Mouse (Mus musculus) liver, embryonic 16.5 days (tissue): ENCODE results near the gene Sox6. TPM values are rescaled to one million over a fixed set of nuclear protein-coding genes. Genes with fewer than 3 reads are reported as not detected.
"Not testable (repeated sequence)": the region's sequence is repeated elsewhere in the genome, so short reads cannot be mapped to it uniquely, and the experiment has no call there.

Source experiments
- ATAC-seq: fragments of 200-750 bp; cut with Nextera tagmentation; 2 replicates; pipeline ENCODE4 v1.8.0; 2017; ENCODE audit warnings: low read depth, mild to moderate bottlenecking, moderate number of reproducible peaks, moderate library complexity
- H3K27ac ChIP-seq: fragments of 300-500 bp; sonication (generic); 2 replicates; pipeline ENCODE4 v1.5.1; 2014; ENCODE audit warnings: mild to moderate bottlenecking, low read length
- H3K27me3 ChIP-seq: fragments of 300-500 bp; sonication (generic); 2 replicates; pipeline ENCODE4 v1.6.1; 2014; ENCODE audit warnings: low read depth, low read length, mixed read lengths; ENCODE audit not compliant: control insufficient read depth, insufficient read depth
- H3K36me3 ChIP-seq: fragments of 300-500 bp; sonication (generic); 2 replicates; pipeline ENCODE4 v1.6.1; 2014; ENCODE audit warnings: mild to moderate bottlenecking; ENCODE audit not compliant: control insufficient read depth, insufficient read depth
- H3K4me1 ChIP-seq: fragments of 300-500 bp; sonication (generic); 2 replicates; pipeline ENCODE4 v1.6.1; 2014; ENCODE audit warnings: low read depth, low read length, mixed read lengths; ENCODE audit not compliant: control insufficient read depth
- H3K4me2 ChIP-seq: fragments of 300-500 bp; sonication (generic); 2 replicates; pipeline ENCODE4 v1.6.1; 2014; ENCODE audit warnings: low read depth, low read length, mixed read lengths
- H3K4me3 ChIP-seq: fragments of 300-500 bp; sonication (generic); 2 replicates; pipeline ENCODE4 v1.5.1; 2014; ENCODE audit warnings: low read depth, mild to moderate bottlenecking, low read length
- H3K9ac ChIP-seq: fragments of 300-500 bp; sonication (generic); 2 replicates; pipeline ENCODE4 v1.6.1; 2014; ENCODE audit warnings: low read depth, low read length
- H3K9me3 ChIP-seq: fragments of 300-500 bp; sonication (generic); replicated peaks from 2 replicates; pipeline ENCODE4 v1.6.1; 2016; ENCODE audit warnings: low read length; ENCODE audit not compliant: control insufficient read depth
- WGBS: fragments of 180-500 bp; shearing (Covaris S2); extraction: QIAGEN DNeasy Blood & Tissue Kit; methylation state at CpG from one replicate; pipeline ENCODE4 v1.1.7; 2014; ENCODE audit not compliant: insufficient replicate concordance; 5-methylcytosine and 5-hydroxymethylcytosine counted together
- polyA plus RNA-seq: library from polyadenylated mRNA; unstranded; fragments of >200 nt; fragmentation: Nextera tagmentation; extraction: Ambion mirVana; gene quantifications from 2 replicates; pipeline ENCODE4 v1.2.1, GENCODE M21; 2015

The Sox6 gene
- polyA plus RNA-seq, 1 experiment from 2014 or later = 84.8 TPM

GRCm38 (mm10) chr7:115624451-115624850 is 414.1 kb downstream of the Sox6 start:
- no peak for ATAC-seq

DNA sequence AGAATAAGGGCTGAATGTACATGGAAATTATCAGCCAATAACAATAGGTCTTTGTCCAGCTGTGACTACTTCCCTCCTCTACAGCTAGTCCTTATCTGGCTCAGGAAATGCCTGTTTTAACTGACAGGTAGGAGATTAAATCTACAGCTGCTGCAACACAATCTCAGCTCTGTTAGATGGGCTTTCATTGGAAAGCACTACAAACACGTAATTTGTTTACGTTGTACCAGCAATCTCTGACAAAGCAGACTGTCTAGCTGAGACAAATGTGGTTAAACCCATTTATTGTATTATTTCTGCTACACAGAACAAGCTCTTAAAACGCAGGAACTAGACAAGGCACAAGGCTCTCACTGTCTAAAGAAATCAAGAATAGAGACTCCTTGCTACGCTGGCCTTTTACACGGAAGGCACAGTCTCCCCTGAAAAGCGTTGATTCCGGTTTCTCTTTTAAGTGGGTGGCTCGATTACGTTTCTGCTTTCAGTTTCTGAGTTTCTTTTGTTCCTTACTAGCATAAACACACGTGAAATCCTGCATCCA is 422.8 kb downstream of the Sox6 start:
- ATAC-seq = no peak
- WGBS = 9% methylated on average over 10 of the region's 10 CpGs
- no peaks in the 10 kb centered on the region for H3K36me3 ChIP-seq
- no peaks in the 10 kb centered on the region for H3K27me3 ChIP-seq
- no peaks in the 10 kb centered on the region for H3K9me3 ChIP-seq
- H3K4me3 ChIP-seq = no peak overlapping the region; the same call in 1 of the 2 replicates
- H3K9ac ChIP-seq = no peak overlapping the region
- H3K4me2 ChIP-seq = no peak overlapping the region
- no peak overlapping the region for H3K27ac ChIP-seq
- no peaks in the 10 kb centered on the region for H3K4me1 ChIP-seq

More at GRCm38 (mm10) chr7:115624451-115624850, 414.1 kb downstream of the Sox6 start:
- Histone ChIP-seq H3K4me3 (no peak overlapping the region), H3K27ac (no peak overlapping the region), H3K9me3 (no peaks in the 10 kb centered on the region), H3K4me2 (no peak overlapping the region), H3K27me3 (no peaks in the 10 kb centered on the region), H3K4me1 (no peaks in the 10 kb centered on the region; the same call in 1 of the 2 replicates), H3K36me3 (no peaks in the 10 kb centered on the region), H3K9ac (no peak overlapping the region)
- WGBS = 68% methylated on average over 5 of the region's 5 CpGs

- H3K4me1 ChIP-seq = no peaks in the 10 kb centered on the region
- no peak overlapping the region for H3K4me2 ChIP-seq
- H3K27me3 ChIP-seq = no peaks in the 10 kb centered on the region
- H3K27ac ChIP-seq = no peak overlapping the region
- H3K9ac ChIP-seq = no peak overlapping the region
- H3K4me3 ChIP-seq = no peak overlapping the region
- 96% methylated on average over 1 of the region's 1 CpGs for WGBS
- no peaks in the 10 kb centered on the region for H3K36me3 ChIP-seq
- no peaks in the 10 kb centered on the region for H3K9me3 ChIP-seq
- no peak for ATAC-seq
Observed at GRCm38 (mm10) chr7:115607485-115607884, 431.1 kb downstream of the Sox6 start.

DNA sequence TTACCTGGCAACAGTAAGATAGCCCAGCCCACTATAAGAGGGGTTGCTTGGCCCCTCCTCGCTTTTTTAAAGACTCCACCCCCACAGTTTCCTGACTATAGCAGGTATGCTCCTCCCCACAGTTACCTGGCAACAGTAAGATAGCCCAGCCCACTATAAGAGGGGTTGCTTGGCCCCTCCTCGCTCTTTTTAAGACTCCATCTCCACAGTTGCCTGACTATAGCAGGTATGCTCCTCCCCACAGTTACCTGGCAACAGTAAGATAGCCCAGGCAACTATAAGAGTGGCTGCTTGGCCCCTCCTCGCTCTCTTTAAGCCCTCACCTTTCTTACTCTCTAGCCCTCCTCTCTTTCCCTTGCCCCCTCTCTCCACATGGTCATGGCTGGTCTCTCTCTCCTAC is 432.5 kb downstream of the Sox6 start:
- H3K36me3 ChIP-seq, H3K27me3 ChIP-seq, H3K27ac ChIP-seq, H3K9ac ChIP-seq, H3K4me2 ChIP-seq, ATAC-seq, H3K4me1 ChIP-seq, H3K4me3 ChIP-seq, H3K9me3 ChIP-seq: not testable (repeated sequence)
- WGBS = 77% methylated on average over 3 of the region's 3 CpGs

- no peak for ATAC-seq
- H3K4me3 ChIP-seq = no peak overlapping the region
- H3K9ac ChIP-seq = no peak overlapping the region
- no peaks in the 10 kb centered on the region for H3K9me3 ChIP-seq
- no peak overlapping the region for H3K4me2 ChIP-seq
- H3K4me1 ChIP-seq = no peaks in the 10 kb centered on the region
- H3K27me3 ChIP-seq = no peaks in the 10 kb centered on the region
- no peaks in the 10 kb centered on the region for H3K36me3 ChIP-seq
- H3K27ac ChIP-seq = no peak overlapping the region
- WGBS = 85% methylated on average over 7 of the region's 7 CpGs
Observed at GRCm38 (mm10) chr7:115604883-115605282, 433.7 kb downstream of the Sox6 start.

- H3K4me1 ChIP-seq = no peaks in the 10 kb centered on the region
- WGBS = 85% methylated on average over 6 of the region's 6 CpGs
- no peak for ATAC-seq
- no peak overlapping the region for H3K4me2 ChIP-seq
- H3K36me3 ChIP-seq = no peaks in the 10 kb centered on the region
- no peaks in the 10 kb centered on the region for H3K9me3 ChIP-seq
- H3K27me3 ChIP-seq = no peaks in the 10 kb centered on the region
- no peak overlapping the region for H3K27ac ChIP-seq
- no peak overlapping the region for H3K4me3 ChIP-seq
- H3K9ac ChIP-seq = no peak overlapping the region
Observed at GRCm38 (mm10) chr7:115597376-115597775, 441.2 kb downstream of the Sox6 start.

DNA sequence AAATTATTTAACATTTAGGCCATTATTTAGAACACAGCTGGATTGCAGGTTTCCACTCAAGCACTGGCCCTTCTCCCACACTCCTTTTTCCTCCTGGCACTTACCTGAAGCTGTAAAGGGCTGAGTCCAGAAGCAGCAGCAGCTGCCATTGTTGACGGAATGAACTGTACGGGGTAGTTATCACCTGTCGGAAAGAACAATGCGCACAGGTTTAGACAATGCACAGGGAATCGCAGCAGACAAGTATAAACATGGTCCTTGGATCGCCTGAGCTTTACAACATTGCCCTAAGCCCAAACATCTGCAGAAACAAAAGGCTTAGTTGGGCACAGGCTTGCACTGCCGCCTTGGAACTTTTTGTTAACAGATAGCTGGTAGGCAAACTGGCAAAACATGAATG is 458.1 kb downstream of the Sox6 start:
- Histone ChIP-seq H3K9me3 (no peaks in the 10 kb centered on the region), H3K4me1 (no peaks in the 10 kb centered on the region), H3K4me2 (no peak overlapping the region), H3K27me3 (no peaks in the 10 kb centered on the region), H3K4me3 (no peak overlapping the region), H3K36me3 (no peaks in the 10 kb centered on the region; the same call in 1 of the 2 replicates), H3K9ac (no peak overlapping the region), H3K27ac (no peak overlapping the region)
- 86% methylated on average over 7 of the region's 7 CpGs for WGBS
- ATAC-seq = no peak

- Histone ChIP-seq H3K36me3 (no peaks in the 10 kb centered on the region; the same call in 1 of the 2 replicates), H3K4me2 (no peak overlapping the region), H3K27ac (no peak overlapping the region), H3K4me1 (no peaks in the 10 kb centered on the region), H3K9me3 (no peaks in the 10 kb centered on the region), H3K4me3 (no peak overlapping the region), H3K9ac (no peak overlapping the region), H3K27me3 (no peaks in the 10 kb centered on the region)
- 84% methylated on average over 3 of the region's 3 CpGs for WGBS
- no peak for ATAC-seq
Observed at GRCm38 (mm10) chr7:115579826-115580225, 458.8 kb downstream of the Sox6 start.

GRCm38 (mm10) chr7:115576387-115576786 is 462.2 kb downstream of the Sox6 start:
- 66% methylated on average over 1 of the region's 1 CpGs for WGBS
- ATAC-seq = no peak
- Histone ChIP-seq H3K27ac (no peak overlapping the region), H3K4me1 (no peaks in the 10 kb centered on the region), H3K27me3 (no peaks in the 10 kb centered on the region), H3K9ac (no peak overlapping the region), H3K9me3 (no peaks in the 10 kb centered on the region), H3K4me2 (no peak overlapping the region), H3K36me3 (no peaks in the 10 kb centered on the region; the same call in 1 of the 2 replicates), H3K4me3 (no peak overlapping the region)
